Mouse (Mus musculus) heart, postnatal 0 days (tissue): ENCODE results near the gene Wdr1. TPM values are rescaled to one million over a fixed set of nuclear protein-coding genes. Genes with fewer than 3 reads are reported as not detected.
"Not testable (repeated sequence)": the region's sequence is repeated elsewhere in the genome, so short reads cannot be mapped to it uniquely, and the experiment has no call there.

Experiments used
- ATAC-seq: fragments of 200-750 bp; cut with Nextera tagmentation; 2 replicates; pipeline ENCODE4 v1.8.0; 2017; ENCODE audit warnings: low read depth, moderate number of reproducible peaks, moderate library complexity; ENCODE audit not compliant: insufficient read depth
- DNase-seq: peaks from one replicate; pipeline ENCODE4 v3.0.0-alpha.2; 2016; ENCODE audit warnings: low spot score
- H3K27ac ChIP-seq: fragments of 300-500 bp; sonication (generic); 2 replicates; pipeline ENCODE4 v1.5.1; 2014; ENCODE audit warnings: low read depth, mild to moderate bottlenecking
- H3K27me3 ChIP-seq: fragments of 300-500 bp; sonication (generic); 2 replicates; pipeline ENCODE4 v1.6.1; 2014; ENCODE audit warnings: low read length, mixed read lengths; ENCODE audit not compliant: control insufficient read depth, insufficient read depth
- H3K36me3 ChIP-seq: fragments of 300-500 bp; sonication (generic); replicated peaks from 2 replicates; pipeline ENCODE4 v1.6.1; 2014; ENCODE audit warnings: low read length, mixed read lengths; ENCODE audit not compliant: control insufficient read depth, insufficient read depth
- H3K4me1 ChIP-seq: fragments of 300-500 bp; sonication (generic); 2 replicates; pipeline ENCODE4 v1.6.1; 2014; ENCODE audit warnings: antibody characterized with exemption; ENCODE audit not compliant: control insufficient read depth, insufficient read depth
- H3K4me2 ChIP-seq: fragments of 300-500 bp; sonication (generic); 2 replicates; pipeline ENCODE4 v1.6.1; 2014; ENCODE audit warnings: low read depth, mild to moderate bottlenecking, low read length, moderate library complexity
- H3K4me3 ChIP-seq: fragments of 300-500 bp; sonication (generic); 2 replicates; pipeline ENCODE4 v1.5.1; 2014; ENCODE audit warnings: low read depth, low read length
- H3K9ac ChIP-seq: fragments of 300-500 bp; sonication (generic); replicated peaks from 2 replicates; pipeline ENCODE4 v1.6.1; 2014; ENCODE audit warnings: low read depth, low read length, mixed read lengths
- H3K9me3 ChIP-seq: fragments of 300-500 bp; sonication (generic); replicated peaks from 2 replicates; pipeline ENCODE4 v1.6.1; 2016; ENCODE audit warnings: low read length; ENCODE audit not compliant: control insufficient read depth
- CTCF ChIP-seq: IDR thresholded peaks from 2 replicates; pipeline ENCODE4 v1.5.1; 2016; ENCODE audit warnings: antibody characterized with exemption, control low read depth, low read depth
- EP300 ChIP-seq: IDR thresholded peaks from 2 replicates; pipeline ENCODE4 v1.6.1; 2016; ENCODE audit warnings: antibody characterized with exemption, low read depth
- WGBS: fragments of 180-500 bp; shearing (Covaris S2); extraction: QIAGEN DNeasy Blood & Tissue Kit; methylation state at CpG from one replicate; pipeline ENCODE4 v1.1.7; 2014; 5-methylcytosine and 5-hydroxymethylcytosine counted together
- polyA plus RNA-seq: library from polyadenylated mRNA; unstranded; fragments of >200 nt; fragmentation: Nextera tagmentation; extraction: Ambion mirVana; gene quantifications from 2 replicates; pipeline ENCODE4 v1.2.1, GENCODE M21; 2015
- total RNA-seq: library from RNA; depleted of rRNA; stranded (reverse); fragments of >200 nt; gene quantifications from 2 replicates; pipeline ENCODE4 v1.2.3, GENCODE M21; 2014; ENCODE audit warnings: low replicate concordance

The Wdr1 gene
- total and polyA plus RNA-seq, 2 experiments from 2014 or later: 171 to 306 TPM

DNA sequence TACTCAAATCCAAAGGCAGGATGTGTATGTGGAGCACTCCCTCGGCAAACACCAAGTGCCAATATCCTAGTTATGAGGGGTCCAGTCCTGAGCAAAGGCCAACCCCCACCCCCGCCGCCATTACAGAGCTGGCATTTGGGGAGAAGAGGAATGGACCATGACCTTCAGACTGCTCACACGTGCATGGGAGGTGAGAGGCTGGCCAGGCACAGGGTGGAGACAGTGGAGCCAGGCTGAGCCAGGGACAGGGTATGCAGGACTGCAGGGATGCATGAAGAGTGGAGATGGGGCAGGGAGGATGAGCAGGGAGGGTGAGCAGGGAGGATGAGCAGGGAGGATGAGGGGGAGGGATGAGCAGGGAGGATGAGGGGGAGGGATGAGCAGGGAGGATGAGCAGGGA, 77.1 kb downstream of the Wdr1 start:
- Histone ChIP-seq H3K4me1 (peaks cover 2% of the 10 kb centered on the region; the same call in 1 of the 2 replicates), H3K9me3 (no peaks in the 10 kb centered on the region), H3K4me3 (no peak overlapping the region), H3K4me2 (no peak overlapping the region), H3K36me3 (no peaks in the 10 kb centered on the region), H3K27ac (no peak overlapping the region), H3K27me3 (no peaks in the 10 kb centered on the region), H3K9ac (no peak overlapping the region)
- DNase-seq (no peak), ATAC-seq (no peak)
- TF ChIP-seq CTCF: no peak
- no peak for TF ChIP-seq EP300
- WGBS: 70% methylated on average over 4 of the region's 4 CpGs

DNA sequence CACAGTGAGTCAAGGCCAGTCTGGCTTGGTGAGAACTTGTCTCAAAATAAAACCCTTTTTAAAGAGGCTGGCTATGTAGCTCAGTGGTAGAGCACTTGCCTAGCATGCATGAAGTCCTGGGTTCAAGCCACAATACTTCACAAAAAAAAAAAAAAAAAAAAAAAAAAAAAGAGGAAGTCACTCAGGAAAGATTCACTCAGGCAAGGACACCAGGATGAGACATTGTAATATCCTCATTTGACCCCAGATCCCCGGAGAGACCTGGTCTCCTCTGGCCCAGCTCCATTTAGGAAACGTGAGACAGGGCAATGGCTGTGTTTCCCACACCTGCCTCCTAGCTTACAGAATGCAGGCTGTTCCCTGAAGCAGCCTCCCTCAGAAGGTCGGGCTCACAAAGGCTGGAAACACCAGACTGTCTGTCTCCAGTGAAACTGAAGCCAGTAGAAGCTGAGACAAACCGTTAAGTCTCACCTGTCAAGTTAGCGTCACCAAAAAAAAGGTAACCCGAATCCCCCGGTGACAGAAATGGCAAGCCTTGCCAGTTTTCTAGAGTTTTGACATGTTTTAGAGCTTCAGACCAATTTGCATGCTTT, 79.4 kb downstream of the Wdr1 start:
- peaks cover 9% of the 10 kb centered on the region; the same call in 1 of the 2 replicates for H3K4me1 ChIP-seq
- no peak overlapping the region for H3K4me3 ChIP-seq
- ATAC-seq (no peak), DNase-seq (no peak)
- no peaks in the 10 kb centered on the region for H3K36me3 ChIP-seq
- no peaks in the 10 kb centered on the region for H3K9me3 ChIP-seq
- 60% methylated on average over 7 of the region's 7 CpGs for WGBS
- H3K4me2 ChIP-seq: no peak overlapping the region
- no peak overlapping the region for H3K9ac ChIP-seq
- H3K27me3 ChIP-seq: no peaks in the 10 kb centered on the region
- H3K27ac ChIP-seq: no peak overlapping the region
- TF ChIP-seq EP300: no peak
- TF ChIP-seq CTCF: no peak

DNA sequence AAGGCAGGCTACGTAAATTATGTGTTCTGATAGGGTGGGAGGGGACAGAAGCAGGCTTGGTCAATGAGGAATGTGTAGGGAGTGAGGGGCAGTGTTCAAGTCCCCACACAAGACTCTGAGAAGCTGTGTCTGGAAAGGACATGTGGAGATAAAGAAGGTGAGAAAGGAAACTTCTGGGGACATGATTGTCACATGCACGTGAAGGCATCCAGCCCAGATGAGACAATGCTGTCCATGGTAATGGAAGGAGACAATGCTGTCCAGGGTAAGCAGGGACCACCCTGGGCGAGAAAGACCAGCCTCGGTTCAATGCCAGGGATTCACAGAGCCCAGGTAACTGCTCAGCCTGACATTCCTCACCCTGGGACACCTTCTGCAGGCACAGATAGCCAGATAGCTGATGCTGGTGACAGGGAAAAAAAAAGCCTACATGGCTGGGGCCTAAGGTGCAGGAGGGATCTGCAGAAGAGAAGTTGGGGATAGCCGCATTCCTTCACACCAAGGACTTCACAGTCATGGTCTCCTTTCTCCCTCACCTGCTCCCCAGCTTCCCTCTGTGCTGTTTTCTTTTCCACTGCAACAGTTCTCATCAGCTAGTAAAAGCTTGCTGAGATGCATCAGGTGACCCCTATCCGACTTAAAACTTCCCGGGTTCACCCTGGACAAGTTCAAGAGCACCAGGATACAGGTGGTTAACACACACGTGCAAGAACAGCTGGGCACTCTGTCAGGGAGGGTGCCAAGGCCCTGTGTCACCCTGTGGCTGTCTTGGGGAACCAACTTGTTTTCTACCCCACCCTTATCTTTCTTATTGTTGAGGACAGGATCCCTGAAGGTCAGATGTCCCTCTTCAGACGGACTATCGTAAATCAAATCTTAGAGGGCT, 82.0 kb downstream of the Wdr1 start:
- Histone ChIP-seq H3K9ac (peak overlapping the region; percentile 26; the same call in 1 of the 2 replicates), H3K36me3 (no peaks in the 10 kb centered on the region), H3K4me3 (peak overlapping the region; percentile 45; the same call in 1 of the 2 replicates), H3K27me3 (no peaks in the 10 kb centered on the region), H3K4me2 (peak overlapping the region; percentile 66), H3K27ac (peak overlapping the region; percentile 48; the same call in 1 of the 2 replicates), H3K4me1 (peaks cover 9% of the 10 kb centered on the region; the same call in 1 of the 2 replicates), H3K9me3 (no peaks in the 10 kb centered on the region)
- no peak for TF ChIP-seq EP300
- no peak for TF ChIP-seq CTCF
- WGBS: 69% methylated on average over 10 of the region's 10 CpGs
- ATAC-seq (no peak), DNase-seq (no peak)

DNA sequence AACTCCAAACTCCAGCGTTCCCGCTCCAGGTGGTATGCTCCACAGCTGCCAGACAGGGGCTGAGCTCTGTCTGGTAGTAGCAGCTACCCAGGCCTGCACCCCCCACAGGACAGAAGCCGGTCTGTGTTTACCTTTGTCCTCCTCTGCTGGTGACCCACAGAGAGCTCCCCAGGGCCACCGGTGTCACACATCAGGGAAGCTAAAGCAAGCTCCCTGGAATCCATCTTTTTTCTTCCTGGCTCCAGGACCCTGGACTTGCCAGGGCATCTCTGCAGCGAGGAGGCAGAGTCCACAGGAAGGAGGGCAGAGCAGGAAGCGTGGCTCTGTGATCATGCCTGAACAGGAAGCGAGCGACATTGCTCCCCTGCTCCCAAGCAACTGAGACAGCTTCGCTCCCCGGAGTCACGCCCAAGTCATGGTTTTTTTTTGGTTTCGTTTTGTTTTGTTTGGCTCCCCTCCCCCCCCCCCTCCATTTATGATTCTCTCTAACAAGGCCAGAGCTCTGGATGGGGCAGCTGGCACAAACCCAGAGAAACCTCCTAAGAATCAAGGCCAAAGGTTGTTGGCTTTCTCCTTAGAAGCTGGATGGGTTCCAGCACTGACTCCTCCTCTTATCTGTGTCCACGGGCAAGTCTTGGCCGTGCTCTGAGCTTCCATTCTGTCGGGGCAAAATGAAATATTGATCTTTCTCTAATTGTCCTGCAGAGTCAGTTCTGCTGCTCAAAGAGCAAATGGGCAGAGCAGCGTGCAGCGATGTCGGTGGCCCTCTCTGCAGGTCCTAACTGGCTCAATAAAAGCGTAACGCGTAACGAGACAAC, 82.9 kb downstream of the Wdr1 start:
- Histone ChIP-seq H3K4me3 (peak overlapping the region; percentile 45), H3K9me3 (no peaks in the 10 kb centered on the region), H3K4me2 (peak overlapping the region; percentile 66), H3K4me1 (peaks cover 9% of the 10 kb centered on the region; the same call in 1 of the 2 replicates), H3K27ac (peak overlapping the region; percentile 67), H3K36me3 (no peaks in the 10 kb centered on the region), H3K27me3 (no peaks in the 10 kb centered on the region), H3K9ac (peak overlapping the region; percentile 26; the same call in 1 of the 2 replicates)
- no peak for TF ChIP-seq EP300
- no peak for TF ChIP-seq CTCF
- DNase-seq: peak; percentile 71
- peak; percentile 80 for ATAC-seq
- WGBS: 24% methylated on average over 22 of the region's 22 CpGs

DNA sequence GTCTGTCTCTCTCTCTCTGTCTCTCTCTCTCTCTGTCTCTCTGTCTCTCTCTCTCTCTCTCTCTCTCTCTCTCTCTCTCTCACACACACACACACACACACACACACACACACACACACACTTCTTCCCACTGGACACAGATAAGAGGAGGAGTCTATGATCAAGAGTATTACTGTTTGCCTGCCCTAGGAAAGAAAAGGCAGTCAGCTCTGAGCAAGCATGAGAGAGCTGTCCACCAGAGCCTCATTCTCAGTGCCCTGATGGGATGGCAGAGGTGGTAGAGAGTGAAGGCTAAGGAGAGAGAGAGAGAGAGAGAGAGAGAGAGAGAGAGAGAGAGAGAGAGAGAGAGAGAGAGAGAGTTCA, 83.5 kb downstream of the Wdr1 start:
- not testable (repeated sequence) for H3K9ac ChIP-seq, H3K4me1 ChIP-seq, DNase-seq, H3K27me3 ChIP-seq, ATAC-seq, H3K36me3 ChIP-seq, H3K9me3 ChIP-seq
- peak overlapping the region; percentile 45 for H3K4me3 ChIP-seq
- peak overlapping the region; percentile 67 for H3K27ac ChIP-seq
- peak overlapping the region; percentile 66 for H3K4me2 ChIP-seq
